Mouse (Mus musculus) heart, embryonic 13.5 days (tissue): Measurements from ENCODE around the gene Itgax. TPM values are rescaled to one million over a fixed set of nuclear protein-coding genes. Genes with fewer than 3 reads are reported as not detected.

Source experiments
- ATAC-seq: fragments of 200-750 bp; cut with Nextera tagmentation; 2 replicates; pipeline ENCODE4 v1.8.0; 2017; ENCODE audit warnings: moderate TSS enrichment; ENCODE audit not compliant: insufficient number of reproducible peaks, low FRiP score, low TSS enrichment; ENCODE audit errors: extremely low read depth
- H3K27ac ChIP-seq: fragments of 300-500 bp; sonication (generic); replicated peaks from 2 replicates; pipeline ENCODE4 v1.5.1; 2015; ENCODE audit warnings: moderate library complexity, mild to moderate bottlenecking, inconsistent platforms
- H3K27me3 ChIP-seq: fragments of 300-500 bp; sonication (generic); replicated peaks from 2 replicates; pipeline ENCODE4 v1.6.1; 2015; ENCODE audit warnings: mild to moderate bottlenecking, inconsistent platforms
- H3K36me3 ChIP-seq: fragments of 300-500 bp; sonication (generic); 2 replicates; pipeline ENCODE4 v1.6.1; 2015; ENCODE audit warnings: mild to moderate bottlenecking, inconsistent platforms
- H3K4me1 ChIP-seq: fragments of 300-500 bp; sonication (generic); 2 replicates; pipeline ENCODE4 v1.6.1; 2015; ENCODE audit warnings: inconsistent platforms
- H3K4me2 ChIP-seq: fragments of 300-500 bp; sonication (generic); 2 replicates; pipeline ENCODE4 v1.6.1; 2015; ENCODE audit warnings: inconsistent platforms, mild to moderate bottlenecking, moderate library complexity
- H3K4me3 ChIP-seq: fragments of 300-500 bp; sonication (generic); 2 replicates; pipeline ENCODE4 v1.5.1; 2015; ENCODE audit warnings: moderate library complexity, mild to moderate bottlenecking, inconsistent platforms
- H3K9ac ChIP-seq: fragments of 300-500 bp; sonication (generic); 2 replicates; pipeline ENCODE4 v1.6.1; 2015; ENCODE audit warnings: inconsistent platforms, mild to moderate bottlenecking, moderate library complexity
- H3K9me3 ChIP-seq: fragments of 300-500 bp; sonication (generic); 2 replicates; pipeline ENCODE4 v1.6.1; 2016; ENCODE audit warnings: inconsistent platforms
- WGBS: fragments of 180-500 bp; shearing (Covaris S2); methylation state at CpG from one replicate; pipeline ENCODE4 v1.1.7; 2015; ENCODE audit warnings: mixed read lengths; 5-methylcytosine and 5-hydroxymethylcytosine counted together
- polyA plus RNA-seq: library from polyadenylated mRNA; unstranded; fragments of >200 nt; fragmentation: Nextera tagmentation; extraction: Ambion mirVana; gene quantifications from 2 replicates; pipeline ENCODE4 v1.2.1, GENCODE M21; 2015

The Itgax gene
- polyA plus RNA-seq, 1 experiment from 2014 or later: 0.15 TPM

DNA sequence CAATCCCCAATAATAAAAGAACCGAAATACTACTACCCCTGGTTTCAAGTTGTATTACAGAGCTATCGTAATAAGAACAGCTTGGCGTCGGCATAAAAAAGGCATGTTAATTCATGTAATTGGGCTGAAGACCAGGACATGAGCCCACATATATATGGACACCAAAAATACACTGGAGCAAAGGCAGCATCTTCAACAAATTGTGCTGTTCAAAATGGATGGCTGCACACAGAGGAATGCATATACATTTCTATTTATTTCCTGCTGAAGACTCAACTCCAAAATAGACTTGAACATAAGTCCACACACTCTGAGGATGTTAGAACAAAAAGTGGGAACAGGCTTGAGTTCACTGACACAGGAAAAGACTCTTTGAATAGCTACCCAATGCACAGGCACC lies 34.7 kb downstream of the Itgax start:
- Histone ChIP-seq H3K9ac (no peak overlapping the region), H3K4me3 (no peak overlapping the region), H3K9me3 (no peaks in the 10 kb centered on the region), H3K27ac (no peak overlapping the region), H3K27me3 (no peaks in the 10 kb centered on the region), H3K4me1 (no peaks in the 10 kb centered on the region), H3K36me3 (no peaks in the 10 kb centered on the region), H3K4me2 (no peak overlapping the region)
- no peak for ATAC-seq
- WGBS: 89% methylated on average over 4 of the region's 4 CpGs

DNA sequence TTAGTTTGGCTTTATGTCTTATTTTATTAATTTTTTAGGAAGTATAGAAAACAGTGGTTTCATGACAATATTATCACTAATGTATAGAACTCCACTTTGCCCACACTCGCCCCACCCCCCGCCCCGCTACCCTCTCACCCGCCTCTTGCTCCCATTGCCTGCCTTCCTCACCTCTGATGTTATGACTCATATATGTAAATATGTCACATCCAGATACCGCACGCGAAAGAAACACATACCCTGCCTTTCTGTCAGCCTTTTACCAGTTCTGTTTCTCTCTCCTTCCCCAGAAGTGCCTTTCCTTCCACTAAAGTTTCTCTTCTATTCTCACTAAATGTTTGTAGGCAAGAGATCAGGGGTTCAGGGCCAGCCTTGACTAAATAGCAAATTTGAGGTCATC lies 37.0 kb downstream of the Itgax start:
- H3K4me2 ChIP-seq: no peak overlapping the region
- H3K27me3 ChIP-seq: no peaks in the 10 kb centered on the region
- no peak overlapping the region for H3K4me3 ChIP-seq
- H3K9me3 ChIP-seq: no peaks in the 10 kb centered on the region
- H3K27ac ChIP-seq: no peak overlapping the region
- WGBS: 73% methylated on average over 7 of the region's 7 CpGs
- H3K9ac ChIP-seq: no peak overlapping the region
- ATAC-seq: no peak
- H3K36me3 ChIP-seq: no peaks in the 10 kb centered on the region
- H3K4me1 ChIP-seq: no peaks in the 10 kb centered on the region

DNA sequence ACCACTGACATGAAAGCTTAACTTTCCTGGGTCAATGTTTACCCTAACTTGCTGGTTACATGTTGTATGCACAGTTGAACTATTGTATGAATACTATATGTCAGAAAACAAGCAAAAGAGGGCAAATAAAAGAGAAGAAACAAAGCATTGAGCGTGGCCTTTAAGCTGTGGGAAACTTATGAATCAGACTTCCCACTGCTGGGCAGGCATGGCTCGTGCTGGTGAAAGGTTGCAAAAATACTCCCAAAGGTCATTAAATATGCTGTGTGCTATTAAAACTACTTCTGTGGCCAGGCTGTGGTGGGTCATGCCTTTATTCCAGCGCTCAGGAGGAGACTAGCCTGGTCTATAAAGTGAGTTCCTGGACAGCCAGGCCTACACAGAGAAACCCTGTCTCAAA lies 40.6 kb downstream of the Itgax start:
- no peak for ATAC-seq
- Histone ChIP-seq H3K4me3 (no peak overlapping the region), H3K27me3 (no peaks in the 10 kb centered on the region), H3K9me3 (no peaks in the 10 kb centered on the region), H3K27ac (no peak overlapping the region), H3K9ac (no peak overlapping the region), H3K4me1 (no peaks in the 10 kb centered on the region), H3K4me2 (no peak overlapping the region), H3K36me3 (no peaks in the 10 kb centered on the region)
- 77% methylated on average over 3 of the region's 3 CpGs for WGBS

GRCm38 (mm10) chr7:128178385-128178784 lies 49.0 kb downstream of the Itgax start:
- Histone ChIP-seq H3K27me3 (no peaks in the 10 kb centered on the region; the same call in 1 of the 2 replicates), H3K9me3 (no peaks in the 10 kb centered on the region), H3K36me3 (no peaks in the 10 kb centered on the region), H3K27ac (no peak overlapping the region), H3K4me1 (no peaks in the 10 kb centered on the region), H3K9ac (no peak overlapping the region), H3K4me3 (no peak overlapping the region), H3K4me2 (no peak overlapping the region)
- no peak for ATAC-seq
- 53% methylated on average over 2 of the region's 2 CpGs for WGBS

- no peak overlapping the region for H3K4me2 ChIP-seq
- H3K27ac ChIP-seq: no peak overlapping the region
- WGBS: 73% methylated on average over 7 of the region's 7 CpGs
- H3K4me1 ChIP-seq: no peaks in the 10 kb centered on the region
- no peaks in the 10 kb centered on the region for H3K9me3 ChIP-seq
- H3K4me3 ChIP-seq: no peak overlapping the region
- H3K9ac ChIP-seq: no peak overlapping the region
- no peaks in the 10 kb centered on the region; the same call in 1 of the 2 replicates for H3K27me3 ChIP-seq
- no peaks in the 10 kb centered on the region for H3K36me3 ChIP-seq
- no peak for ATAC-seq
Measured at GRCm38 (mm10) chr7:128180126-128180525, 50.8 kb downstream of the Itgax start.

DNA sequence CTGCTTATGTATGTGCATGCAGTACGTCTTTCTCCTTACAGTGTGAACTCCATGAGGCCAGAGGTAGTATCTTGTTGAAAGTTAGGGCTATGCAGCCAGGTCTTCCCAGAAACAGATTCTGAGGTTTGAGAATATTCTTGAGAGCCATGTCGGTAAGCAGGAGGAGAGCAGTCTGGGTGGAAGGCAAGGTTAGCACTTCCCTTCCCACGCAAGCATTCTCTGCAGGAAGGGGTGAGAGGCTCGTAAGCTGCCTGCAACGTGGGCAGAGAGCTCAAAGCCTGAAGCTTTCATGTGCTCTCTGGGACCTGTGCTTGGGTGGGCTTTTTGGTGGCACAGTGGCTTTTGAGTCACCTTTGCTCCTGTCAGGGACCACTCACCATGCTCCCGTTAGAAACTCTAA lies 51.2 kb downstream of the Itgax start:
- Histone ChIP-seq H3K4me3 (no peak overlapping the region), H3K9ac (no peak overlapping the region), H3K9me3 (no peaks in the 10 kb centered on the region), H3K27me3 (no peaks in the 10 kb centered on the region; the same call in 1 of the 2 replicates), H3K36me3 (no peaks in the 10 kb centered on the region), H3K4me2 (no peak overlapping the region), H3K27ac (no peak overlapping the region), H3K4me1 (no peaks in the 10 kb centered on the region)
- no peak for ATAC-seq
- 51% methylated on average over 6 of the region's 6 CpGs for WGBS

DNA sequence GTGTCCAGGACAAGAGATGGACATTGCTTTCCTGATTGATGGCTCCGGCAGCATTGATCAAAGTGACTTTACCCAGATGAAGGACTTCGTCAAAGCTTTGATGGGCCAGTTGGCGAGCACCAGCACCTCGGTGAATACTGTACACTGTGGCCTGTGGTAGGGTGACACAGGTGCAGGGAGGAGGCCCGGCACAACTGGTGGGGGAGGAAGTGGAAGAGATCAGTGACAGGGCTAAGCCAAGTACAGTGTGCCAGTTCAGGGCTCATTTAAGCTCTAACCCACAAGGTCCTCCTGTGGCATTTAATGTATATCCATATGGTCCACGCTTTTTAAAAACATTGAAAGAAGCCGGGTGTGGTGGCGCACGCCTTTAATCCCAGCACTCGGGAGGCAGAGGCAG lies 52.3 kb downstream of the Itgax start:
- H3K27ac ChIP-seq: no peak overlapping the region
- no peak overlapping the region for H3K9ac ChIP-seq
- WGBS: 90% methylated on average over 10 of the region's 10 CpGs
- no peak overlapping the region for H3K4me3 ChIP-seq
- H3K9me3 ChIP-seq: no peaks in the 10 kb centered on the region
- no peaks in the 10 kb centered on the region; the same call in 1 of the 2 replicates for H3K27me3 ChIP-seq
- H3K4me1 ChIP-seq: no peaks in the 10 kb centered on the region
- H3K36me3 ChIP-seq: no peaks in the 10 kb centered on the region
- no peak overlapping the region for H3K4me2 ChIP-seq
- no peak for ATAC-seq

Other genes starting within 250 kb of the Itgax start
- 1.4 and 1.5 TPM in 2 replicates for gene Prss53, start 238.6 kb upstream of the Itgax start, polyA plus RNA-seq
- not detected in 2 replicates for gene Gm21974, start 234.1 kb upstream of the Itgax start, polyA plus RNA-seq
- gene Vkorc1, start 233.9 kb upstream of the Itgax start, polyA plus RNA-seq: 109 and 120 TPM in 2 replicates
- gene Bckdk, start 225.5 kb upstream of the Itgax start, polyA plus RNA-seq: 145 and 150 TPM in 2 replicates
- gene Kat8, start 217.0 kb upstream of the Itgax start, polyA plus RNA-seq: 25.1 and 27.0 TPM in 2 replicates
- 1.6 and 1.8 TPM in 2 replicates for gene Prss8, start 199.4 kb upstream of the Itgax start, polyA plus RNA-seq
- gene Prss36, start 182.8 kb upstream of the Itgax start, polyA plus RNA-seq: 8.4 and 8.6 TPM in 2 replicates
- 310 and 313 TPM in 2 replicates for gene Fus, start 162.1 kb upstream of the Itgax start, polyA plus RNA-seq
- 39.1 and 42.6 TPM in 2 replicates for gene Pycard, start 135.7 kb upstream of the Itgax start, polyA plus RNA-seq
- 0.76 and 1.0 TPM in 2 replicates for gene Trim72, start 125.6 kb upstream of the Itgax start, polyA plus RNA-seq
- gene Itgam, start 66.9 kb upstream of the Itgax start, polyA plus RNA-seq: 0.31 and 0.51 TPM in 2 replicates
- not detected in 2 replicates for gene Gm49368, start 66.9 kb upstream of the Itgax start, polyA plus RNA-seq
- 0.25 TPM in 1 of 2 replicates, not detected in the other for gene Itgad, start 24.8 kb downstream of the Itgax start, polyA plus RNA-seq
- gene Cox6a2, start 76.8 kb downstream of the Itgax start, polyA plus RNA-seq: 617 and 701 TPM in 2 replicates
- gene Armc5, start 107.8 kb downstream of the Itgax start, polyA plus RNA-seq: 12.8 and 13.1 TPM in 2 replicates
- 5.8 and 6.5 TPM in 2 replicates for gene 9130023H24Rik, start 108.5 kb downstream of the Itgax start, polyA plus RNA-seq
- gene Tgfb1i1, start 117.3 kb downstream of the Itgax start, polyA plus RNA-seq: 165 and 177 TPM in 2 replicates
- gene Slc5a2, start 136.1 kb downstream of the Itgax start, polyA plus RNA-seq: not detected in 2 replicates
- 16.6 and 17.3 TPM in 2 replicates for gene BC017158, start 168.6 kb downstream of the Itgax start, polyA plus RNA-seq